Mouse (Mus musculus) cerebellum, adult (tissue): ENCODE measurements around the gene Nkap.
"Not testable (repeated sequence)": the region's sequence is repeated elsewhere in the genome, so short reads cannot be mapped to it uniquely, and the experiment has no call there.

Source experiments
- ATAC-seq: cut with Nextera tagmentation; 2 replicates; pipeline ENCODE4 v1.9.2; 2017; ENCODE audit warnings: mild to moderate bottlenecking, moderate library complexity, mixed read lengths; ENCODE audit not compliant: insufficient number of reproducible peaks, low FRiP score, low TSS enrichment

The Nkap gene

DNA sequence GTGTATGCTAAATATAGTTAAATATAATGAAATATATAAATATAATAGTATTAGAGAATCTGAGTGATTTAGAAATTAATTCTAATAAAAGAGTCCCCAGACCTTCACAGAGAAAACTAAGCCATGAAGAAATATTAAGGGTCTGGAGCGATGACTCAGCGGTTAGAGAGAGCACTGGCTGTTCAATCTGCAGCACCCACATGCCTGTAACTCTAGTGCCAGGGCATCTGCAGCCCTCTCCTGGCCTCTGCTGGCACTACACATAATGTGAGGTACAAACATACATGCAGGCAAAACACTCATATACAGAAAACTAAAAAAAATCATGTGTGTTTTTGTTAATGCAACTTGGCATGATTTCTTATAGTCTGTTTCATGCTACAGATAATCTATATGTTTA, 18.4 kb downstream of the Nkap start:
- ATAC-seq, result no peak

DNA sequence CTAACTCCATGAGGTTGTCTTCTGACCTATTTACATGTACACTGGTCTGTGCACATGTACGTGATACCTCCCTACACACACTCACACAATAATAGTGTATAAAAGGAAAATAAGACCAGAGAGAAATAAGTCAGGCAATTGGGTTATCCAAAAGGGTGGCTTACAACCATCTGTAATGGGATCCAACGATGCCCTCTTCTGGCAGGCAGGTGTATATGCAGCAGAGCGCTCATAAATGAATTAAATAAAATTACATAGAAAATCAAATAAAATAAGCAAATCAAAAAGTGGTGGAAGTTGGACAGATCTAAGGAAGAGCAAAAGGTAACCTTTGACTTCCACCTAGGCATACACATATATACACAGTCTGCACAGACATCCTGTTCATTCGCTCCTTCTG, 31.2 kb downstream of the Nkap start:
- ATAC-seq, result no peak

DNA sequence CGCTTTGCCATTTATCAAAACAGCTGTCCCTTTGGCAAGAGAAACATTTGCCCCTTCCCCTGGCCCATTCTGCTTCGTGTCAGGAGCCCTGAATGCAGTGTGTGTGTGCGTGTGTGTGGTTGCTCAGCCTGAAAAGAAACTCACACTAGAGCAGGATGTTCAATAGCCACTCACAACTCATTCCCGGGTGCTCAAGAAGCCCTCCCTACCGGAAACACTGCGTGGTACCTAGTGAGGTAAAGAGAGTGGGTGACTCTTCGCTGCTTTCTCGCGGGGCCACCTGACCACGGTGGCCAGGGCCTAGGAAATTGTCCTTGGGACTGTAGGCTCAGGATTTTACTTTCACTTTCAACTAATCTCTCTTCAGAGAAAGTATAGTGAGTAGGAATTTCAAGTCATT, 34.6 kb downstream of the Nkap start:
- ATAC-seq, result no peak

DNA sequence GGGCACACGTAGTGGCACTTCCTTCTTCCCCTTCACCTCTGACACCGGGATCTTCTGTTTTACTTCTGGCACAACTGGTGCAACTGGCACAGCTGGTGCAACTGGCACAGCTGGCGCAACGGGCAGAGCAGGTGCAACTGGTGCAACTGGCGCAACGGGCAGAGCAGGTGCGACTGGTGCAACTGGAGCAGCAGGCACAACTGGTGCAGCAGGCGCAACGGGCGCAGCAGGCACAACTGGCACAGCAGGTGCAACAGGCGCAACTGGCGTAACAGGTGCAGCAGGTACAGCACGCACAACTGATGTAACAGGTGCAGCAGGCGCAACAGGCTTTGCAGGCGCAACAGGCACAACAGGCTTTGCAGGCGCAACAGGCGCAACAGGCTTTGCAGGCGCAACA, 36.5 kb downstream of the Nkap start:
- ATAC-seq, result no peak

DNA sequence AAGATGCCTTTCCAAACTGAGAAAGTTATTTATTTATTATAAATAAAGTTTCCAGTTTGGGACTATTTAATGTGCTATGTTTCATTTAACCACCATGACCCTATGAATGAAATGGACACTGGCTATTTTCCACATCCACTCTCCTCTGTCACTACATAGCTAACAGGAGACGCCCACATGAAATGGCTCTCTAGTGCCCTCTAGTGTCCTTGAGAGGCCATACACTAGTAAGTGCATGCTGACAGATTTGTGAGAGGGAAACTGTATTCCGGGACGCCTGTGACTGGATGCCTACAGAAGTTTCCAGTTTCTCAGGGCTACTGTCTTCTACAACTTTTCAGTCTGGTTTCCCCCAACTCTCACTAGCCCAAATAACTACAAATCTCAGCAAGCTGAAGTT, 40.5 kb downstream of the Nkap start:
- ATAC-seq, result no peak

DNA sequence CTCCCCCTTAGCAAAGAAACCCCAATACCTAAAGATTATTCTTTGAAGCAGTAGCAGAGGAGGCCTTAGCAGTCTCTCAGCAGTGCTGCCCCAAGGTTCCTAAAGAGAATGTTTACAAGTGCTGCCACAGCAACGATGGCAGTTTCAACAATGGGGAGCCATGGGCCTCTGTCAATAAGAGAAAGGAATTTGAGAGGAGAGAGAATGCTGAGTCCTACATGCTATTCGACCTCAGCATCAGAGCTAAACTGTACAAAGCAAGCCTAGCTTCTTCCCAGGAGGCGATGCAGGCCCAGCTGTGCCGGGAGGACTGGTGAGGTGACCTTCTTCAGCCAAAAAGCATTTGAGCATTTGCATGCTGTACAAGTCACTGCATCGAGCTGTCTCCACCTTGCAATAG, 42.1 kb downstream of the Nkap start, which contains the start of gene Akap14:
Gene Akap14, minus strand, starts transcription at position 101 of the 400 bp plus-strand sequence.
- no peak for ATAC-seq

DNA sequence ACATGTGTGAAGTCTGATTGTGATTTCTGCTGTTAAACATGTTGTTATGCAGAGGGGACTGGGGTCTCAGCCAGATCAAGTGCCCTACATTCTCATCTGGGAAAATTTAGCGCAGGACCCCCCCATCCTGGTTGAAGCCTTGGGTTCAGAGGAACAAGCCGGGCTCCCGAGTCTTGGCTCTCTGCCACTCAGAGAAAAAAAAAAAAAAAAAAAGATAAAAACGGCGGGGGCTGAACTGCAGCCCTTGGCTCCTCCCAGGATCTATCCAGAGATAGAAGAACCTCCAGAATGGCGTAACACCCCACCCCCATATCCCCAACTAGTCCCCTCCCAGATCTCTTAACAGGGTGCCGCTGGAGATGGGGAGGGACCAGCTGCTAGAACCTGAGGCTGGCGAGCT, 57.8 kb downstream of the Nkap start:
- not testable (repeated sequence) for ATAC-seq

DNA sequence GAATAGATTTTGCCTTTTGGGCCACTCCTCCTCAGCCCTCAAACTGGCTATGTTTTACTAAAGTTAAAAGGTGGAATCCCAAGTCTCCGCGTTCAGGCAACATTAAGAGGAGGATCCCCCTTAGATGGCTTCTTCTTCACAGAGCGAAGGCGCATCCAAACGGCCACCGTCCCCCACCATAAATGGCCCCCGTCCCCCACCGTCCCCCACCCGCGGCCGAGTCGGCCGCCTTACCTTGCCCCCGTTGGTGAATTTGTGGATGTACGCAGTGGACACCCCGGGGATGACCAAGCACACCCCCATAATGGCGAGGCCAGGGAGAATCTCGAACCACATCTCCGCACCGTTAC, 64.1 kb downstream of the Nkap start:
- ATAC-seq, result 0 out of 2 replicates have a peak, but pooled peaks have one; percentile 20

DNA sequence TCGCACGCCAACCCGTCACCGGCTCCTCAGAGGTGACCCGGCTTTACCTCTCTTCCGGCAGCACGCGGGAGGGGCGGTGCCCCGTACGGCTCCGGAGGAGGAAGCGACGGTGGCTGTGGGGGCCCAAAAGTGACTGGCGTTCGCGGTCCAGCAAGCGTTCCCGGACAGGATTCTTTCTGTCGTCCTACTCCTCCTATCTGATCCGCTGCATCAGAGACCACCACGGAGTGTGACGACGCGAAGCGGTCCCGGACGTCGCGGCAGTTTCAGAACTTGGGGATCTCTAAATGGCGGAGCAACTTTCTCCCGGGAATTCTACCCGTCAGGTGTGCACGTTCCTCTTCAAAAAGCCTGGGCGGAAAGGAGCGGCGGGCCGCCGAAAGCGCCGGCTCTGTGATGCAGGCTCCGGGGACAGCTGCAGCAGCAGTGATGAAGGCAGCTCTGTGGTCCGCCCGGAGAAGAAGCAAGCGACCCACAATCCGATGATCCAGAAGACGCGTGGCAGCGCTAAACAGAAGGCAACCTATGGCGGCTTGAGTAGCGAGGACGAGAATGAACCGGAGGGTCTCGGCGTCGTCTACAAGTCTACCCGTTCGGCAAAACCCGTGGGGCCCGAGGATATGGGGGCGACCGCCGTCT, 64.6 kb downstream of the Nkap start, which contains the start of the genes Ndufa1 and Rnf113a1:
Gene Ndufa1, minus strand, starts transcription at position 59 of the 639 bp plus-strand sequence.
Gene Rnf113a1, plus strand, starts transcription at position 141 of the 639 bp plus-strand sequence.
- peak; percentile 80 for ATAC-seq

DNA sequence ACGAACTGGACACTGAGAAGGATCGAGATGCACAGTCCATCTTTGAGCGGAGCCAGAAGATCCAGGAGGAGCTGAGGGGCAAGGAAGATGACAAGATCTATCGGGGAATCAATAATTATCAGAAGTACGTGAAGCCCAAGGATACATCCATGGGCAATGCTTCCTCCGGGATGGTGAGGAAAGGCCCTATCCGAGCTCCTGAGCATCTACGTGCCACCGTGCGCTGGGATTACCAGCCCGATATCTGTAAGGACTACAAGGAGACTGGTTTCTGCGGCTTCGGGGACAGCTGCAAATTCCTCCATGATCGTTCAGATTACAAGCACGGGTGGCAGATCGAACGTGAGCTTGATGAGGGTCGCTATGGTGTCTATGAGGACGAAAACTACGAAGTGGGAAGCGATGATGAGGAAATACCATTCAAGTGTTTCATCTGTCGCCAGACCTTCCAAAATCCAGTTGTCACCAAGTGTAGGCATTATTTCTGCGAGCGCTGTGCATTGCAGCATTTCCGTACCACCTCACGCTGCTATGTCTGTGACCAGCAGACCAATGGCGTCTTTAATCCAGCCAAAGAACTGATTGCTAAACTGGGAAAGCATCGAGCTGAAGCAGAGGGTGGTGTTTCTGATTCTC, 65.3 kb downstream of the Nkap start:
- 0 out of 2 replicates have a peak, but pooled peaks have one; percentile 15 for ATAC-seq

DNA sequence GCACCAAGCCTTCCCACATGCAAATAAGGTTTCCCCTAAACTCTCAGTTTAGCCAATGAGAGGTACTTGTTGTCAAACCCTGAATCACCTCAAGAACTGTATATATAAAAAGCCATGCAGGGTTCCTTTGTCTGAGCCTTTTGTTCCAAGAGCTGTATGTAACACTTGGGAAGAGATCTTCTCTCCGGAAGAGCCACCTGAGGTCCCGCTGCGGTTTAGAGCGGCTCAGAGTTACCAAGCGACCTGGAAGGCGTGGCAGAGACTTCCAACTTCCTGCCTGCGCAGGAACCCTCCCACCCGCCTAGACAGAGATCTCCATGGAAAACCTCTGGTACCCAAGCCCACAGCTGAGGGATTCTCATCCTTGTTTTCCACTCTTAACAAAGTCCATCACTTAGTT, 72.1 kb downstream of the Nkap start:
- no peak for ATAC-seq
